Mouse (Mus musculus): ENCODE results near the gene Sin3a. TPM values are rescaled to one million over a fixed set of nuclear protein-coding genes. Genes with fewer than 3 reads are reported as not detected.

The Sin3a gene
- total RNA-seq, 2 experiments from 2014 or later, result 12.5 to 19.6 TPM

DNA sequence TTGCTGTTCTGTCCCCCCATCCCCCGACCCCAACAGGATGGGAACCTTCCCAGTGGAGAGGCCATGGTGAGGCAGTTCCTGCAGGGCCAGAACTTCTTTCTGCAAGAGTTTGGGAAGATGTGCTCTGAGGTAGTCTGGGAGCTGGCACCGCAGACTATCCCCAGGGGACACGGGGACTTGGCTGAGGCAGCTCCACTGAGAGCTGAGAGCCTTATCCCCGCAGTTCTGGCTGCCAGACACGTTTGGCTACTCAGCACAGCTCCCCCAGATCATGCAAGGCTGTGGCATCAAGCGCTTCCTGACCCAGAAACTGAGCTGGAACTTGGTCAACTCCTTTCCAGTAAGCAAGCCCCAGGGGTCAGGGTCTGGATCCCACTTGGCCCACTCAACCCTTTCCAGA lies 65.4 kb downstream of the Sin3a start:
- DNase-seq, result no peak

DNA sequence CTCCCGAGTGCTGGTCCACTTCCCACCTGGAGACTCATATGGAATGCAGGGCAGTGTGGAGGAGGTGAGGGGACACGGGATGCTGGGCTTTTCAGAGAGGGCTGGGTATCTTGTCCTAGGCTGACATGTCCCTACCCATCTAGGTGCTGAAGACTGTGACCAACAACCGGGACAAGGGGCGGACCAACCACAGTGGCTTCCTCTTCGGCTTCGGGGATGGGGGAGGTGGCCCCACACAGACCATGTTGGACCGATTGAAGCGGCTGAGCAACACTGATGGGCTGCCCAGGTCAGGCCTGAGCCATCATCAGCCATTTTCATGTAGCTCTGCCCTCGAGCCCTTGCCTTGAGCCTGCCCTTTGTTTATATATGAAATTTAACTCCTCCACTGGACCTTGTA lies 65.9 kb downstream of the Sin3a start:
- DNase-seq, result no peak

DNA sequence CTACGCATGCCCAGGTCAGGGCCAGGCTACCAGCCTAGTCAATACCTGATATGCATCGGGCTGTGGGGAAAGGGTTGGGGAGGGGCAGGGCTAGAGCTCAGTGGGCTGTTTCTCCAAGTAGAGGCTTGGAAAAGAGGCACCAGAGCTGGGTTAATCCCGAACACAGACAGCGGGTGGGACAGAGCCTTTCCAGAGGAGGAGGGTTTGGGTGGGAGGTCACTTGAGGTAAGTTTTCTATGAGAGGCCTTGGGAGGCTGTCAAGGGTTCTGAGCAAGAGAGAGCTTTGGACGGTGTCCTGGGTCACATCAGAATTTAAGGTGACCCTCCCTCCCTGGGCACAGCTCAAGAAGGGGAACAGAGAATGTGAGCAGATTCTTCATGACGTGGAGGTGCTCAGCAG lies 66.7 kb downstream of the Sin3a start:
- no peak for DNase-seq

DNA sequence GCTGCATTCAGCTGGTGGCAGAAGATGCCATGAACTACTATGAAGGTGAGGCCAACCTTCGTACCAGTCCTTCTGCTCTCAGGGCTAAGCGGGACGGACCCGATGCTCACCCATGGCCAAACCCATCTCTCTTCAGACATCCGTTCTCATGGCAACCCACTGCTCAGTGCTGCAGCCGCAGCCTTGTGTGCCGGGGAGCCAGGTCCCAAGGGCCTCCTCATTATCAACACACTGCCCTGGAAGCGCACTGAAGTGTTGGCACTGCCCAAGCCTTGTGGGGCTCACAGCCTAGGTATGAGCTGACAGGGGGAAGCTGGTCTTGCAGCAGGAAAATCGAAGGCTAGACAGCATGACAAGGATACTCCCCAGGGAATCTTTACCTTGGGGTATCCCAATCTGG lies 67.3 kb downstream of the Sin3a start:
- DNase-seq, result no peak

DNA sequence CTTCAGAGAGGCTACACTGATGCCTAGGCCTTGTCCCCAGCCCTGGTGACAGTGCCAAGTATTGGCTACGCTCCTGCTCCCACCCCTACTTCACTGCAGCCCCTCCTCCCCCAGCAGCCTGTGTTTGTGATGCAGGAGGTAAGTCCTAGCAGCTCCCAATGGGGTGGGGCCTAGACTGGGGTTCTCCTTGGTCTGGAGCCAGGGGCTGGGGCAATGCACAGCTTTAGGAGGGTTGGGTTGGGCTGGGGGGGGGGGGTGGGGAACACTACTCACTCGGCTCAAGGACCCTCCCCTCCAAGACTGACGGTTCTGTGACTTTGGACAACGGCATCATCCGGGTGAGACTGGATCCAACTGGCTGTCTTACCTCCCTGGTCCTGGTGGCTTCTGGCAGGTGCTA lies 67.7 kb downstream of the Sin3a start:
- no peak for DNase-seq

DNA sequence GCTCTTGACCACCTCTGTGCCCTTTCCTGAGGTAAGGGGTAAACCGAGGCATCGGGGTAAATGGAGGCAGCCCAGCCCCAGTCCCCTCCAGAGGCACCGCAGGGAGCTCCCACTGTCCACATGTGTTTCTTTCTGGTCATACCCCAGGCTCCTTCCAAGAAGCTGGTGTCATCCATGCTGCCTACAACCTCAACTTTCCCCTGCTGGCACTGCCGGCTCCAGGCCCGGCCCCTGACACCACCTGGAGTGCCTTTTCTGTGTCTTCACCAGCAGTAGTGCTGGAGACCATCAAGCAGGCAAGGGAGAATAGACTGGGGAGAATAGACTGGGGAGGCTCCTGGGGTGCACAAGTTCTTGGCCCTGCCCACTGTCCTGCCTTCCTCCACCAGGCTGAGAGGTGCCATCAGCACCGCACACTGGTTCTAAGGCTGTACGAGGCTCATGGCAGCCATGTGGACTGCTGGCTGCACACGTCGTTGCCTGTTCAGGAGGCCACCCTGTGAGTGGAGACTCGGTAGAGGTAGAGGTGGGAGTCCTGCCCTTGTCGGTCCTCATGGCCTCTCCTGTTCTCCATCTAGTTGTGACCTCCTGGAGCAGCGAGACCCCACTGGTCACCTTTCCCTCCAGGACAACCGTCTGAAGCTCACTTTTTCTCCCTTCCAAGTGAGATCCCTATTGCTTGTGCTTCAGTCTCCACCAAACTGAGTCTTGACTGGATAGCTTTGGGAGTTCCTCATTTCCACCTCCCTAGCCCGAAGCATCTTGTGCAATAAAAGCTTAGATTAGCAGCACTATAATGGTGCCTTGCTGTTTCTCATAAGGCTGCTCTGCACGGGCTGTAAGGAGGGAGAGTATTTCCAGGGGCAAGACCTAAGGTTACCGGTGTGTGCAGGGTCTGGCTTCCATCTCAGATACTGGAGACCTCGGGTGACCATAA lies 69.8 kb downstream of the Sin3a start:
- no peak for DNase-seq

DNA sequence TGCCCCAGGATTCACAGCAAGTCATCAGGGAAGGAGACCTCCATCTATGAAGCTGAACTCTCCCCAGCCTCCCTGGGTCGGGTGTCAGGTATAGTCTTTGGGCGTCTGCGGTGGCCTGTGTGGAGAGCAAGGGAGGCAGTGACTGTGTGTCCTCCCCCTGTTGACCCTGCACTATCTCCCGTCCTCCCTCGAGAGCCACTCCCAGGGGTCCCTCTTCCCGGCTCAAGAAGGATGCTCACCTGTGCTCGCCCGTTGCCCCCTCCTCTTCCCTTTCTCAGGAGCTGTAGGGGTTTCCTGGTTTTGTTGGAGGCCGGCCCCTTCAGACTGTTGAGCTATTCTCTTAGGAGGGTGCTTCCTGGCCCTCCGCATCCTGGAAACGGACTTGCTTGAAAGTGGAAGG lies 71.4 kb downstream of the Sin3a start:
- DNase-seq, result no peak

DNA sequence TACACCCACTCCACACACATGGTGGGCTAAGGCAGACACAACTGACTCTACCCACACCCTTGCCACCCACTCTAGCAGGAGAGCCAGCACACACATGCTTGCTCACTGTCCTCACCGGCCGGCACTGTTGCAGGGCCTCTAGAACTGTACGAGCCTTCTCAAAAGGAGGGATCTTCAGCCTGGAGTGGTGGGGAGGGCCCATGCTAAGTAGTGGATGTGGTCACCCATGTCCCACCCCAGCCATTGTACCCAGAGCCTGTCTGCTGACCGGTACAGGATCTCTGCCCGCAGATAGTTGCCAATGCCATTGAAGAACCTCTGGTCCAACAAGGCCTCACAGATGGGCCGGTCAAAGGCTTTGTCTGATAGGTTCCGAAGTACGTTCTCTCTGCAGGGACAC lies 73.0 kb downstream of the Sin3a start:
- DNase-seq, result no peak

DNA sequence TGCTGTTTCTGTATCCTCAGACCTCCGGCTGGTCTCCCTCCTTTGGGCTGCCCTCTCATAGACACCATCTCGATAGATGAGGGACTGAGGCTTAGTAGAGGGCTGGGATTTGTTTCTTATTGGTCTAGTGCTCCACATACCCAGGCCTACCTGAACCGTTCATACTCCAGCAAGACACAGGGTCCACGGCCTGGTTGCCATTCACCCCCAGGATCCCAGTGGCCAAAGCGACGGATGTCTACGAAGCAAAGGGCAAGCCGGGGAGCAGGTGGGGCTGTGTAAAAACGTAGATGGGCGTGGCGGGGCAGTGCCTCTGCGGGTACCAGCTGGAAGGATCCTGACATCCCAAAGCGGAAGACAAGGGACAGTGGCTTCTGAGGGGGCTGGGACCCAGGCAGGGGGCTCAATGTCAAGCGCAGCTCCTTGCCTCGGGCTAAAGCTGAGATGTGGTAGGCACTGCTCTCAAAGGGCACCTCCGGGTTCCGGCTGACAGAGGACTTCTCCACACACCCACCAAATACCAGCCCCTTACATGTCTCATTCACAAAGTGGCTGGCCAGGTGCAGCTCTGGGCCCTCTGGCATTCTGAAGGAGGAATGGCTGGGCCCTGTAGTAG lies 74.7 kb downstream of the Sin3a start:
- DNase-seq, result no peak

DNA sequence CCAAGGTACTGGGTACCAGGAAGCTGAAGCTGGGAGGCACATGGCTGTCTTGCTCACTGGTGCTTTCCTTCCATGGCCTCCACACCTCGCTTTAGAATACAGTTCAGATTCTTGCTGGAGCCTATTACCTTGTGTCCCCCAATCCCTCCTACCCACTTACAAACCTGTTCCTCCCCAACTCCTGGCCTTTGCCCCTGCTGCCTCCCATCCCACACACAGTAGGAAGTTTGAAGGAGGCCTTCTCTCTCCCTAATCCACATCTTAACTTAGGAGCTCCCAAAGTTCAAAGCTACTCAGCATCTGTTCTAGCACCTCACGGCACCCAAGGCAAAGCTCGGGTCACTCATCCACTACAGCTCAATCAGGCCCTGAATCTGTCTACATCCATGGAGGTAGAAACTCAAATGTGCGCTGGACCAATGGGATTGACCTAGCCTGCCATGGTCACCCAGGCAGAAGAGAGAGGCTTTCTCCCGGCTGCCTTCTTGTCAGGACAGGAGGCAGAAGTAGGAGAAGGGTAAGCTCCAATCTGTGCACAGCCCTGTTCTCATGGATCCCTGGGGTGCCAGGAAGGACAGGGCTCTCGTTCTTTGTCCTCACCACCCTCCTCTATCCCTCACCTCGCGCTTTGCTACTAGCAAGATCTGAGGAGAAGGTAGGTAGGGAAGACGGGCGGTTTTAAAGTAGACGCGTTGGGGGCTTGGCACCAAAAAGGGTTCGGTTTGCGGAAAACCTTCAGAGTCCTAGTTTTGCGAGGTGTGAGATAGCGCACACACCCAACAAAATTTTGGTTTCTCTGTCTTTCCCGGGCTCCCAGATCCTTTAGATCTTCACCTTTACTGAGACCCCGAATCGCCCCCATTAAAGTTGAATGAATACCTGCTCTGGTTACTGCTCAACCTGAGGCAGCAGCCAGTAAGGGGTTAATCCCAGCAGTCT lies 75.6 kb downstream of the Sin3a start:
- no peak for DNase-seq

DNA sequence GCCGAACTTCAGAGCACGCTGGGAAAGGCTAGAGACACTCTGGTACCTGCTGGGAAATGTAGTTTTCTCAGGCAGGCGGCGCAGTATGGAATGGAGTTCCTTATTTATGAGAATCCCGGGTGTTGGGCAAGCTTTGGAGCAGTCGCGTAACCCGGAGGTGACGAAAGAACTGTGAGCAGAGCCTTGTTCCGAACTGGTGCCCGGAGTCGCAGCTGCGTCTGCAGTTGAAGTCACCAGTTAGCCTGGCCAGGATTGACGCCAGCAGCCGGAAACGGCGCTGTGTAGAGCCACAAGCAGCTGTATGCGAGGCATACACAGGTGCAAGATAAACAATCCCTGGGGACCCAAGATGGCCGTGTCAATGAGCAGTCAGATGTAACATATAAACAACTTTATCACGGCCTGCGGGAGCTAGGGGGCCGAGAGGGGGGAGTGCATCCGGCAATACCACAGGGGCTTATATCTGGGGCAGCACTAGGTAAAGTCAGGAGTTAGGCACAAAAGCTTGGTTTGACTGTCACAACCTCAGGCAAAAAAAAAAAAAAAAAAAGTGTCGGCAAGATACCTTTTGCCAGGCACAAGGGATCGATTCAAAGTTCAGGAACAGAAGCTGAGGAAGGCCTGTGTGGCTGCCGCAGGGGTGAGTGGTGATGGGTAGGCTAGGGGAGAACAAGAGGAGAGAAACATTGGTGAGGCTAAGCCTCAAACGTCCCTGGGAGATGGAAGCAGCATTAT lies 76.5 kb downstream of the Sin3a start, which contains the start of gene Neil1:
Gene Neil1 (minus strand): TSS at position 162 of the 735 bp plus-strand sequence.
- peak; percentile 85 for DNase-seq

DNA sequence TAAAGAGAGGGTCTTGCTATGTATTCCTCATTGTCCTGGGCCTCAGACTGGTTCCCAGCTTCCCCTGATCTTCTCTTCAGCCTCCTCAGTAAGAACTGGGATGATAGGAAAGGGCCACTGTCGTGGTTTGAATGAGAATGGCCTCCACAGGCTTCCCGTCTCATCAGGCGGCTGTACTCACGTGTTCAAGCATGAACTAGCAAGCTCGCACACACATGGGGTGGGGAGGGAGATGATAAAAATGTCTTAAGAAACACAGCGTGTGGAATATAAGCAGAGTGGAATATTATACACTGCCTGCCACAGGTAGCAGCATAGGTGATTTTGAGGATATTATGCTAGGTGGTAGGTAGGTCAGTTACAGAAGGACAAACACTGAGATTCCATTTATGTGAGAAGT lies 77.2 kb downstream of the Sin3a start:
- DNase-seq, result no peak

DNA sequence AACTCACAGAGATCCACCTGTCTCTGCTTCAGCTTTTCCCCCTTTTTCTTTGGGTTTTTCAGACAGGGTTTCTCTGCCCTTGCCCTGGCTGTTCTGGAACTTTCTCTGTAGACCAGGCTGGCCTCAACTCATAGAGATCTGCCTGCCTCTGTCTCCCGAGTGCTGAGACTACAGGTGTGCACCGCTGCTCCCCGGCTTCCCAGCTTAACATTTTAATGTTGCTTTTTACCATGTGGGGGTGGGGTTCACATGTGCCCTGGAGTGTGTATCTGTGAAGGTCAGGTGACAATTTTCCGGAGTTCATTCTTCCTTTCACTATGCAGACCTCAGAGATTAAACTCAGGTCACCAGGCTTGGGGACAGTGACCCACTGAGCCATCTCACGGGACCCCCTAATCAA lies 78.4 kb downstream of the Sin3a start:
- no peak for DNase-seq

DNA sequence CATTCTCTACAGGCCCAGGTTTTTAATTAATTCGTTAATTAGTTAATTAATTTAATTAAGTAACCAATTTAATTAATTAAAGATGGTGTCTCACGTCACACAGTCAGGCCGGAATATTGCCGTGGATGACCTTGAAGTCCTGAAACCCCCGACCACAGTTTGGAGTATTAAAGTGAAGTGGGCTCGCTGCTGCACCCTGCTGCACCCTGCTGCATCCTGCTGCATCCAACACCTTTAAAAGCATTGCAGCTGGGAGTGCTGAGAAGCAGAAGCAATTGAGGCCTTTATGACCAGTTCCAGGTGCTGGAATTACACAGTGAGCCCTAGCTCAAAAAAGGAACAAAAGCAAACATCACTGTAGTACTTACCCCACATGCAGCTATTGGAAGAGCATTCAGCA lies 80.5 kb downstream of the Sin3a start:
- no peak for DNase-seq

DNA sequence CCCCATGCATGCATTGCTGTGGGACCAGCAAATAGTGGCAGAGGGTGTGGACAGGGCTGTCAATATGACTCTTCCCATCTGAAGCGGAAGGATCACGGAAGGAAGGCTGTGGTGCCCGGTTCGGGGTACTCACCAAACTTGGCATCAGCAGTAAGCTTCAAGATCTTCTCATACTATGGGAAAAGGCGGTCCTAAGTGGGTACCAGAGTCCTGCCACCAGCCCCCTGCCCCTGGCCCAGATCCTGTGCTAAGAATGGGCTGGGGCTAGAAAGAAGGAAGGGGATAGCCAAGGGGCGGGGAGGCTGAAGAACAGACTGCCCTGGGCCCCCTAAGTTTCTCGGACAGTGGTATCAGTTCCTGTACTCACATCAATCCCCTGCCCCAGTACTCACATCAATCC lies 84.5 kb downstream of the Sin3a start:
- no peak for DNase-seq

DNA sequence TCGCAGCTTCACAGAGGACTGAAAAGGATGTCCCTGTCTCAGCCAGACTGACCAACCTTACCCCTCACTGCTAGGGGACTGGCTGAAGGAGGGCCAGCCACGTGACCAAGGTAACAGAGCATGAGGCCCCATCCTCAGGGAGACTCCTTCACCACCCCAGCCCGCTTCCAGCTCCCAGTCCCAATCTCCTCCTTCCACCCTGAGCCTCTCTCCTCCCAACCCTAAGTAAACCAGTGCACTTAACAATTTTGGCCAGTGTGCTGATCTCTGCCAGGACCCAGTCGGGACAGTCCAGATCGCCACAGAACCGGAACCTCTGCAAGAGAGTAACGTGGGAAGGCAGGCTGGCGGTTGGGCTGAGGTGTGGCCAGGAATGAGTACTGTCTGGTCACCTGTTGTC lies 85.0 kb downstream of the Sin3a start:
- no peak for DNase-seq

DNA sequence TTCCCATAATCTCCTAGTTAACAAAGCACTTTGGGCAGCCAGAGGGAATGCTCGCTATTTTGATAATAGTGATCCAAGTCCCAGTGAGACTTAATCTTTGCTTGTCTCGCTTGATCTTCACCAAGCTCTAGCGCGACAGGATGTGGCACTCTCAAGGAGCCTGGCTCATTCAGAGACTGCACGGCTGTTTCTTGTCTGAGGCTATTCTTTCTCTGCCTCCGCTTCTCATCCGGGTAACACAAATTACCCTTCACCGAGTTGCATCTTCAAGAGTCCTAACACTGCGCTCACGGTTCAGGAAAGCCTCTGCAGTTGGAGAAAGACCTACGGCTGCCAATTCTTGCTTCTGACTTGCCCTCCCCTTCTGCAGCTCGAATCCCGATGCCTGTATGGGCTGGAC lies 85.7 kb downstream of the Sin3a start:
- no peak for DNase-seq

DNA sequence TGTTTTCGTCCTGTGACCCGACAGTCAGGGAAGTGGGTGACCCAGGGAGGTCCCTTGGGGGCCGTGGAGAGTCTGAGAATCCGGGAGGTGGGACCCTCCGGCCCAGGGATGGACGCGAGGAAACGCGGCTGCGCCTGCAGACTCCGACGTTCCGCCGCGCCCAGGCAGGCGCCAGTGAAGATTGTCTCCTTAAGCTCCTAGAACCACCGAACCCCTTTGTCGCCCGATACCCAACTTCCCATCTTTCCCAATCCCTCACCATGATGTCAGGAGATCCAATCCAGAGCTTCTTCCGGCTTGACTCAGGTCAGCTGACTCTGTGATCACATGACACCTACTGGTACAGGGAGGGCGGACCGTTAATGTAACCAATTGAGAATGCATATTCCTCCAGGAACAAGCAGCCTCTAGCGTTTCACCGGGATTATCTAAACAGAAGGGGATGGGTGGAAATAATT lies 86.2 kb downstream of the Sin3a start, which contains the start of gene Commd4:
Gene Commd4 (minus strand): TSS at position 319 of the 458 bp plus-strand sequence.
- DNase-seq, result peak; percentile 80

DNA sequence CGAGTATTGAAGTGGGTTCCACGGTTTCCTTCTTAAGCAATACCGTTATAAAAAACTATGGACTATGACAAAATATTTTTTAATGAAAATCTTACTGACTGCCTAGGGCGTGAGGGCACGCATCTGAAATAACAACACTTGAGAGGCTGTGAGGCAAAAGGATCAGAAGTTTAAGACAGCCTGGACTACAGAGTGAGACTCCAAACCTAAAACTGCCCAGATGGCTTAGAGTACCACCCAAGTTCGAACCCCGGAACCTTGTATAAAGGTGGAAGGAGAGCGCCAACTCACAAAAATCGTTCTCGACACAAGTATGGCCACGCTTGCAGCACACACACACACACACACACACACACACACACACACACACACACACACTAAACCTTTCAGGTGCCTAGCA lies 86.7 kb downstream of the Sin3a start:
- no peak for DNase-seq

DNA sequence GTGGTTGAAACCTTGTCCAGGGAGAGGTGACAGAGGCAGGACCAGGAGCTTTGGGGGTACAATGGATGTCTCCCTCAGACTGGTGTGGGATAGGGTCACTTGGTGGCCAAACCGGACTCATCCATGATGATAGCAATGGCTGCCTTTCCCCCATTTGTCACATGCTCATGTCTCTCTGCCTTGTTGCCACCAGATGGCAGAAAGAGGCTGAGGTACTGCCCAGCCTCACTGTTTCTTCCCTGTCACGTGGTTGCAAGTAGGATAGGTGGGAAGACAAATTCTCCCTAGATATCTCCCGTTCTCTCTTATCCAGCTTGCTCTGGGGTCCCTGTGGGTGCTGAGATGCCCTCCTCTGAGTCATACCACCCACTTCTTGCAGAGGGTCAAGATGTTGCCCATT lies 90.7 kb downstream of the Sin3a start:
- DNase-seq, result no peak

DNA sequence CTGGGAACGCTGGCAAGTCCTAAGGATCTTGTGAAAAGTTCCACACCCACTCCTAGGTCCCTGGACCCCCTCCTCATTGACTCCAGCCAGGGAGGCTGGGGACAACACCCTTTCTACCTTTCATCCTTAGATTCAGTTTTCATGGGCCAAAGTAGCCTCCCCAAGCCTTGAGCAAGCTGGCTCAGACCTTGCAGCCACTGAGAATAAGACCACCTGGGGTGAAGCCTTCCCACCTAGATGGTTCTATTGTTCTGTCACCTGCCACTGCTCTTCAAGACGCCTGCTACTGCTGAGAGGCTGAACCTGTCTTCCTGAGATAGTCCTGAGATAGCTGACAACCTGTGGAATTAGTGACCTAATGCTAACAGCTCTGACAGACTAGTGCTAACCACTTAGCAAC lies 91.3 kb downstream of the Sin3a start:
- no peak for DNase-seq

DNA sequence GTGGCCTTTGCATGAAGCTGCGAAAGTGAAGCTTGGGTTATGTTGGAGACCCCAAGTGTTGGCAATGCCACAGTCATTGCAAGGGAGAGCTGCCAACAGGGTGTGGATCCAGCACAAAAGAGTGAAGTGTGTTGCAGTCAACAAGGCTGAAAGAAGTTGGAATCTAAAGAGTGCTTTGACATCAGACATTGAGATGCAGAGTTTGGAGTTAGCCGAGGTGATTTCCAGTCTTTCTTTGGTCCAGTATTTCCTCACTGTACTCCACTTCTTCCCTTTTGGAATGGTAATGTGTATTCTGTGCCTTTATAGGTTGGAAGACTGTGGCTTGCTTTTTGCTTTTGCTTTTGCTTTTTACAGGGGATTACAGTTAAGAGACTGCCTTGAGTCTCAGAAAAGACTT lies 94.3 kb downstream of the Sin3a start:
- DNase-seq, result no peak

Data from gastrocnemius, postnatal 25 days (tissue).